Mouse (Mus musculus) forebrain, embryonic 11.5 days (tissue): ENCODE measurements around the gene Traf3ip3. TPM values are rescaled to one million over a fixed set of nuclear protein-coding genes. Genes with fewer than 3 reads are reported as not detected.
A peak's percentile ranks its signal among the peaks of the same experiment; 100 is the strongest.

ENCODE experiments used
- ATAC-seq: fragments of 200-750 bp; cut with Nextera tagmentation; replicated peaks from 2 replicates; pipeline ENCODE4 v1.8.0; 2017; ENCODE audit warnings: moderate TSS enrichment; ENCODE audit not compliant: low FRiP score
- DNase-seq: peaks from one replicate; pipeline ENCODE4 v3.0.0-alpha.2; 2017; ENCODE audit warnings: low spot score
- H3K27ac ChIP-seq: fragments of 300-500 bp; sonication (generic); 2 replicates; pipeline ENCODE4 v1.5.1; 2014; ENCODE audit warnings: low read depth, low read length
- H3K27me3 ChIP-seq: fragments of 300-500 bp; sonication (generic); 2 replicates; pipeline ENCODE4 v1.6.1; 2014; ENCODE audit warnings: mild to moderate bottlenecking, low read length, mixed read lengths; ENCODE audit not compliant: control insufficient read depth, insufficient read depth
- H3K36me3 ChIP-seq: fragments of 300-500 bp; sonication (generic); 2 replicates; pipeline ENCODE4 v1.6.1; 2014; ENCODE audit warnings: mild to moderate bottlenecking, low read length, moderate library complexity, mixed read lengths; ENCODE audit not compliant: control insufficient read depth, insufficient read depth
- H3K4me1 ChIP-seq: fragments of 300-500 bp; sonication (generic); replicated peaks from 2 replicates; pipeline ENCODE4 v1.6.1; 2014; ENCODE audit warnings: low read length, mixed read lengths; ENCODE audit not compliant: control insufficient read depth, insufficient read depth
- H3K4me2 ChIP-seq: fragments of 300-500 bp; sonication (generic); 2 replicates; pipeline ENCODE4 v1.6.1; 2014; ENCODE audit warnings: low read depth, mild to moderate bottlenecking, low read length, moderate library complexity, mixed read lengths; ENCODE audit not compliant: severe bottlenecking
- H3K4me3 ChIP-seq: fragments of 300-500 bp; sonication (generic); 2 replicates; pipeline ENCODE4 v1.5.1; 2014; ENCODE audit warnings: low read depth, low read length
- H3K9ac ChIP-seq: fragments of 300-500 bp; sonication (generic); 2 replicates; pipeline ENCODE4 v1.6.1; 2014; ENCODE audit warnings: low read length
- H3K9me3 ChIP-seq: fragments of 300-500 bp; sonication (generic); 2 replicates; pipeline ENCODE4 v1.6.1; 2016; ENCODE audit warnings: low read length, mixed read lengths; ENCODE audit not compliant: control insufficient read depth
- WGBS: fragments of 180-500 bp; shearing (Covaris S2); extraction: QIAGEN DNeasy Blood & Tissue Kit; methylation state at CpG from one replicate; pipeline ENCODE4 v1.1.7; 2014; 5-methylcytosine and 5-hydroxymethylcytosine counted together
- polyA plus RNA-seq: library from polyadenylated mRNA; unstranded; fragments of >200 nt; fragmentation: Nextera tagmentation; extraction: Ambion mirVana; gene quantifications from 2 replicates; pipeline ENCODE4 v1.2.1, GENCODE M21; 2014

Traf3ip3 gene
- polyA plus RNA-seq, 1 experiment from 2014 or later: 2.3 TPM

DNA sequence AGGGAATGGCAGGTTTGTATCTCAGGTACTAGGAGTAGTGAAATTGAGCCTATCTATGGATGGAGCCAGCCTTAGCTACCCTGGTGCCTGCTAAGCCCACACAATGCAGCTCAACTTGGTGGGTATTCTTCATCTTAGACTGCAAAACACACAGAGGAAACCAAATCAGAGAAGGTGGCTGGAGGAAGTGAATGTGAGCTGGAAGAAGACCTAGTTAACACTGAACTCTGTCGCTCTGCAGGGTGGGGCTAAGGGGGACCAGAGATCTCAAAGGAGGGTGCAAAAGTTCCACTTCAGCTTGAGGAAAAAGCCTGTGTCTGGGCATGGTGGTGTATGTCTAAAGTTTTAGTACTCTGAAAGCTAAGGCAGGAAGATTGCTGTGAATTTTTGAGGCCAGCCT lies 41.9 kb downstream of the Traf3ip3 start:
- ATAC-seq (no peak), DNase-seq (no peak)
- Histone ChIP-seq H3K9me3 (no peaks in the 10 kb centered on the region), H3K4me1 (peaks cover 7% of the 10 kb centered on the region; the same call in 1 of the 2 replicates), H3K27me3 (peaks cover 3% of the 10 kb centered on the region; the same call in 1 of the 2 replicates), H3K27ac (no peak overlapping the region), H3K4me2 (no peak overlapping the region), H3K36me3 (no peaks in the 10 kb centered on the region), H3K4me3 (no peak overlapping the region), H3K9ac (no peak overlapping the region)
- 44% methylated on average over 1 of the region's 1 CpGs for WGBS

DNA sequence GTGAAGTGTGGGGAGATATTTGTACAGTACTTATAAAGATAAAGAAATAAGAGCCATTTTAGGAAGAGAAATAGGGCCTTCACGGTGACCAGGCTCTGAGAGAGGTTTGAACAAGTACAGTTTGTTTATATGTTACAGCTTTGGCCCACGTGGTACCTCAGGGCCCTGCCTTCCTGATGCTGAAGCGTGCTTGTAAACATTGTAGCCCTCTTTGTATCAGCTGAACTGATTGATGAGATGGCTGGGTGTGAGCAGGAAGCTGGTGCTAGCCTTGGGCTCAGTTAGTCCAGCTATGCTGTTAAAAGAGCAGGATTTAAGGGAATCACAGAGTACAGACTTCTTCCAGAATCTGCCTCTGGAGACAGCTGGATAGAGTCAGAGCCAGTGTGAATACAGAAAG lies 42.3 kb downstream of the Traf3ip3 start:
- no peak overlapping the region for H3K27ac ChIP-seq
- H3K9ac ChIP-seq: no peak overlapping the region
- no peak overlapping the region for H3K4me2 ChIP-seq
- DNase-seq (no peak), ATAC-seq (no peak)
- peaks cover 7% of the 10 kb centered on the region for H3K27me3 ChIP-seq
- H3K9me3 ChIP-seq: no peaks in the 10 kb centered on the region
- H3K4me3 ChIP-seq: no peak overlapping the region
- peaks cover 7% of the 10 kb centered on the region; the same call in 1 of the 2 replicates for H3K4me1 ChIP-seq
- H3K36me3 ChIP-seq: no peaks in the 10 kb centered on the region
- WGBS: 76% methylated on average over 3 of the region's 3 CpGs

DNA sequence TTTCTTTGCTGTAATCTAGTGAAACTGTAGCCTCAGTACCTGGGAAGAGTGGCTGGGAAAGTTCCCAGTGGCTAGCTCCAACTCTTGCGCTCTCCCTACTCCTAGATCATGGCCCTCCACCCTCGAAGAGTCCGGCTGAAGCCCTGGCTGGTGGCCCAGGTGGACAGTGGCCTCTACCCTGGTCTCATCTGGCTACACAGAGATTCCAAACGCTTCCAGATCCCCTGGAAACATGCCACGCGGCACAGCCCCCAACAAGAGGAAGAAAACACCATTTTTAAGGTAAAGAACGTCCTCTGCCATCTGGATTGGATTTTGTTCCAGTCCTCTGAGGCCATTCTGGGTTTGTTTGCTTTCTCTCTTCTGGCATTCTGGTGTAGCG lies 44.4 kb downstream of the Traf3ip3 start:
- H3K27ac ChIP-seq: no peak overlapping the region
- no peak overlapping the region for H3K4me3 ChIP-seq
- no peak for ATAC-seq
- H3K27me3 ChIP-seq: peaks cover 27% of the 10 kb centered on the region
- peaks cover 11% of the 10 kb centered on the region for H3K4me1 ChIP-seq
- no peaks in the 10 kb centered on the region for H3K36me3 ChIP-seq
- DNase-seq: no peak
- 76% methylated on average over 8 of the region's 8 CpGs for WGBS
- no peak overlapping the region for H3K9ac ChIP-seq
- no peaks in the 10 kb centered on the region for H3K9me3 ChIP-seq
- H3K4me2 ChIP-seq: no peak overlapping the region

- H3K27ac ChIP-seq: no peak overlapping the region
- peaks cover 30% of the 10 kb centered on the region for H3K27me3 ChIP-seq
- no peaks in the 10 kb centered on the region for H3K36me3 ChIP-seq
- DNase-seq (no peak), ATAC-seq (no peak)
- no peak overlapping the region for H3K9ac ChIP-seq
- no peak overlapping the region for H3K4me3 ChIP-seq
- no peak overlapping the region for H3K4me2 ChIP-seq
- 78% methylated on average over 15 of the region's 15 CpGs for WGBS
- peaks cover 11% of the 10 kb centered on the region for H3K4me1 ChIP-seq
- H3K9me3 ChIP-seq: no peaks in the 10 kb centered on the region
These were observed 45.0 kb downstream of the Traf3ip3 start for GRCm38 (mm10) chr1:193156316-193157110.

- 16% methylated on average over 16 of the region's 16 CpGs for WGBS
- peak overlapping the region; percentile 50; the same call in 1 of the 2 replicates for H3K4me2 ChIP-seq
- no peak for DNase-seq
- H3K9ac ChIP-seq: no peak overlapping the region
- peaks cover 30% of the 10 kb centered on the region for H3K27me3 ChIP-seq
- no peaks in the 10 kb centered on the region for H3K36me3 ChIP-seq
- H3K4me1 ChIP-seq: peaks cover 4% of the 10 kb centered on the region
- peak; percentile 8; the same call in 1 of the 2 replicates for ATAC-seq
- peak overlapping the region; percentile 23; the same call in 1 of the 2 replicates for H3K4me3 ChIP-seq
- no peak overlapping the region for H3K27ac ChIP-seq
- no peaks in the 10 kb centered on the region for H3K9me3 ChIP-seq
These were observed 47.9 kb downstream of the Traf3ip3 start for GRCm38 (mm10) chr1:193153561-193153960.

DNA sequence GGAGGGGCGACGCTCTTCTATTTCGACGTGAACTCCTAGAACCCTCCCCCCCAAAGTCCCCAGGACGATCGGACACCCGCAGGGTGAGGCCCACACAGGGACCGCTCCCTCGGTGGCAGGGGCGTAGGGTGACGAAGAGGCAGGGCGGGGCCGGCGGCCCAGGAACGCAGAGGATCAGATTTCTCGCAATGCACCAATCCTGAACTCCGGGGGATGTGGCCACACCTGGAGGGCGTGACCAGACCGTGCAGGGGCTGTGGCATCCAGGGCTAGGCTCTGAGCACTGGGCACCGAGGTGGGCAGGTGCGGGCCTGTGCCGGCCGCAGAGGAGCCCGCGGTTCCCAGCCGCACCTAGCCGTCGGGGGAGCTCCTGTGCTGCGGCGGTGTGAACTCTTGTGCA lies 48.6 kb downstream of the Traf3ip3 start, which contains the start of gene Irf6:
TSS of gene Irf6 (plus strand) at position 240 of the 400 bp plus-strand sequence.
- Histone ChIP-seq H3K27ac (no peak within 1 kb of the TSS), H3K4me1 (peaks cover 4% of the 10 kb centered on the region), H3K9me3 (no peaks in the 10 kb centered on the region), H3K27me3 (peaks cover 30% of the 10 kb centered on the region), H3K4me3 (peak within 1 kb of the TSS; percentile 23), H3K4me2 (peak within 1 kb of the TSS; percentile 50), H3K9ac (no peak within 1 kb of the TSS; the same call in 1 of the 2 replicates), H3K36me3 (no peaks in the 10 kb centered on the region)
- DNase-seq (peak; percentile 76), ATAC-seq (peak; percentile 89)
- WGBS: under 1% methylated on average over 30 of the region's 30 CpGs

- Histone ChIP-seq H3K4me3 (no peak overlapping the region), H3K36me3 (no peaks in the 10 kb centered on the region), H3K27me3 (peaks cover 30% of the 10 kb centered on the region), H3K9me3 (no peaks in the 10 kb centered on the region), H3K27ac (no peak overlapping the region), H3K4me2 (no peak overlapping the region), H3K9ac (no peak overlapping the region), H3K4me1 (peaks cover 4% of the 10 kb centered on the region)
- DNase-seq (no peak), ATAC-seq (no peak)
- WGBS: 56% methylated on average over 7 of the region's 7 CpGs
These were observed 50.4 kb downstream of the Traf3ip3 start for GRCm38 (mm10) chr1:193151134-193151533.

GRCm38 (mm10) chr1:193149231-193149630 lies 52.3 kb downstream of the Traf3ip3 start:
- Histone ChIP-seq H3K4me3 (no peak overlapping the region), H3K4me1 (peaks cover 4% of the 10 kb centered on the region), H3K9ac (no peak overlapping the region), H3K27me3 (peaks cover 24% of the 10 kb centered on the region), H3K4me2 (no peak overlapping the region), H3K36me3 (no peaks in the 10 kb centered on the region), H3K9me3 (no peaks in the 10 kb centered on the region), H3K27ac (no peak overlapping the region)
- DNase-seq: no peak
- 79% methylated on average over 3 of the region's 3 CpGs for WGBS
- ATAC-seq: no peak

GRCm38 (mm10) chr1:193146416-193146815 lies 55.1 kb downstream of the Traf3ip3 start:
- WGBS: 92% methylated on average over 1 of the region's 1 CpGs

More at GRCm38 (mm10) chr1:193146416-193146815, 55.1 kb downstream of the Traf3ip3 start:
- Histone ChIP-seq H3K4me2 (no peak overlapping the region), H3K9me3 (no peaks in the 10 kb centered on the region), H3K4me3 (no peak overlapping the region), H3K4me1 (no peaks in the 10 kb centered on the region), H3K27me3 (no peaks in the 10 kb centered on the region; the same call in 1 of the 2 replicates), H3K27ac (no peak overlapping the region), H3K9ac (no peak overlapping the region), H3K36me3 (no peaks in the 10 kb centered on the region)
- no peak for DNase-seq
- no peak for ATAC-seq
